Mouse (Mus musculus) kidney, adult 8-10 months (tissue): ENCODE results near the gene C1qa.
A peak's percentile ranks its signal among the peaks of the same experiment; 100 is the strongest.

Experiments
- DNase-seq, 2 experiments: peaks; one replicate each; pipeline ENCODE4 v3.0.0; 2022

The C1qa gene

DNA sequence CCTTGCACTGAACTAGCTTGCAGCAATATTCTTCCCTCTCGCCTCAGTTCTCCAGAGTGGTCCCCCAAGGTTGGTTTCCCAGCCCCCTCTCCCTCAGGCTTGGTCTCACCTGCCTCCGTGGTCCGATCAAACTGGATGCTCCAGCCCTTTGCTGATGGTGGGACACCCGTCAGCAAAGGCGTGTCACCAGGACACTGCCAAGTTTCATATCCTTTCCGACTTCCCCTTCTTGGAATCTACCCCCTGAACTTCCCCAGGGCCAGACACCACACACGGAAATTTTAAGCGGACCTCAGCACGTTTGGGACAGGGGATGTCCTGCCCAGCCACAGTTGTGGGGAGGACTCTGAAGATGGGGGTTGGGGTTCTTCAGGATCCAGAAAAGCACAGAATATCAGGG lies at the start of gene C1qa:
Gene C1qa (minus strand): TSS at position 167 of the 400 bp plus-strand sequence.
- no peak for DNase-seq

DNA sequence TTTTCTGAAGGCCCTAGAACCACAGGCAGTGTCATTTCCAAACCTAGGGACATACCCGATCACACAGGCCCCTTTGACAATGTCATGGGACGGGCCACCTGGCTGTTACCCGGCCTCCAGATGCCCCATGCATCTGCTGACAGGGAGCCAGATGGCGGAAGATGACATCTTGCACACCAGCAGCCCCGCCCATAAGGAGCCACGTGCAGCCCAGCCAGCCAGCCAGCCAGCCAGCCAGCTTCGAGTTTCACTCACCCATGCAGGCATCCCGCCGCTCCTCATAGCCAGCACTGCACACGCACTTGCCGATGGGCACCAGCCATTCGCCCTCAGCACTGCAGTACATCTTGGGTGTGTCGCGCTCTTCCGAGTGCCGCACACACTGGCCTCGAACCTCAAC lies 46.8 kb upstream of the C1qa start:
- DNase-seq, result no peak

DNA sequence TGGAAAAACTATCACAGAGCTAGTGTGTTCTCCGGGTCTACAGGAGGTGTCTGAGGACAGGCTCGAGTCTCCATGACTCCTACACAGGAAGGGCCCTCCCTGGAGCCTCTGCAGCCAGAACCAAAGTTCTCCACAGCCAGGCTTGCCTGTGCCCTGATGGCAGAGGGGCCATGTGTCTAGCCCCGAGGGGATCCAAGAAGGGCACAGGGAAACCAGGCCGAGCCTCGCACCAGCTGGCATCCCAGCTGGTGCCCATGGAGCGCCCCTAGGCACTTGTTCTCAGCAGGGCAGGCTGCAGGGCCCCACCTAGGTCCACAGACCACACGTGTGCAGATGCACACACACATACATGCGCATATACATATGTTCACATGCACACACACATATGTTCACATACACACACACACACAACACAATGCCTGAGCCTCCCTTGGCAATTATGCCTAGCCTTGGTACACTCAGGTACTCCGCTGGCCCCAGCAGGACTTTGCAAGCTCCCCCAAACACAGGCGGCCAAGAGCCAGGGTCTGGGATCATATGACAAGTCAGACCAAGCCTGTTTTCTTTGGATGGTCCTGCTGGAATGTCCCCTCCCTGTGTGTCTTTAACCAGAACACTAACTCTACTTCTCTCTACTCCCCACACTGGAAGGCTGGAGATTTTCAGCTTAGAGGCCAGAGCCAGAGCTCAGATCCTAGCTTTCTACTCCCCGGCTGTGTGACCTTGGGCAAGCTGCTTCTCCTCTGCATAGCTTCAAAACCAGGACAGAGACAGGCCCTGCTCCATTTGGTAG lies 46.2 kb upstream of the C1qa start:
- no peak for DNase-seq

DNA sequence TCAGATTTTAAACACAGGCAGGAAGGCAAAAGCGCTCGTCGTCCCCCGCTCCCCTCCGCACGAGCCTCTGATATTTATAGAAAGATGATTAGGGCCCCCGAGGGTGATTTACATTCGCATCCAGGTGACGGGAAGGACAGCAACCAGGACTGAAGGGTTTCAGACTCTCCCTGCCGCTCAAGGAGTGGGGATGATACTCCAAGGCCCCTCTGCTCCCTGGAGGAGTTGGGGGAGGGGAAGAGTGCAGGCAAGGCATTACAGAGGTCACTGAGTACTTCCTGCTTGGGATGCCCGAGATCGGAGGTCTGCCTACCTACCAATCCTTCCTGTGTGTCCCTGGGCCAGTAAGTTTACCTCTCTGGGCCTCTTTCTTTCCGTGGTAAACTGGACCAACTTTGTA lies 44.6 kb upstream of the C1qa start:
- no peak for DNase-seq

DNA sequence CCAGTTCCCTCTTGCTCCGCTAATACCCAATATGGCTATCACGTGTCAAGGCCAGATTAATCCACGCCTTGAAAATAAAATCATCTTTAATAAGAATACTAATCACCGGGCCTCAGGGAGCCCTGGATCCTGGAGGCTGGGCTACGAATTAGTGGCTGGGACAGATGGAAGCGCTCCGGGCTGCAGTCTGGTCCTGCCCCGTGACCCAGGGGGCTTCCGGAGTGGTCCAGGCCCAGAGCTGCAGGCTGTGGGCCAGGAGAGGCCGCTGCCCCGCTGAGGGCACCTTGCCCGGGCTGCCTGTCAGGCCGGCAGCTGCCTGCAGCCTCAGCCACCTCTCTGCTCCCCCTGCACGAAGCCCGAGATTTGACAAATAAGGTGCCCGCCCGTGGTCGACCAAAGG lies 44.2 kb upstream of the C1qa start:
- no peak for DNase-seq

DNA sequence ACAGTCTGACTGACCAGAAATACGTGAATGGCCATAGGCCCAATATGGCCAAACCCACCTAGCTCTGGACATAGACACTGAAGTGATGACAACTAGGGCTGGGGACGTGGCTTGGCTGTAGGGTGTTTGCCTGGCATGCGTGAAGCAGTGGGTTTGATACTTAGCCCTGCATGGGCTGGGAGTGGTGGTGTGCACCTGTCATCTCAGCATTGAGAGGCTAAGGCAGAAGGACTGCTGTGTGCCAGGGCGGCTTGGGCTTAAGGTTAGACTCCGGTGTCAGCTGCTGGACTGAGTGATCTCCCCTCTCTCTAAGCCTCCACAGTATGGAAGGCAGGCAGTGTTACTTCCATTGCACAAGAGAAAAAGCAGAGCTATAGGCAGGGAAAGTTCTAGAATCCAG lies 39.3 kb upstream of the C1qa start:
- no peak for DNase-seq

DNA sequence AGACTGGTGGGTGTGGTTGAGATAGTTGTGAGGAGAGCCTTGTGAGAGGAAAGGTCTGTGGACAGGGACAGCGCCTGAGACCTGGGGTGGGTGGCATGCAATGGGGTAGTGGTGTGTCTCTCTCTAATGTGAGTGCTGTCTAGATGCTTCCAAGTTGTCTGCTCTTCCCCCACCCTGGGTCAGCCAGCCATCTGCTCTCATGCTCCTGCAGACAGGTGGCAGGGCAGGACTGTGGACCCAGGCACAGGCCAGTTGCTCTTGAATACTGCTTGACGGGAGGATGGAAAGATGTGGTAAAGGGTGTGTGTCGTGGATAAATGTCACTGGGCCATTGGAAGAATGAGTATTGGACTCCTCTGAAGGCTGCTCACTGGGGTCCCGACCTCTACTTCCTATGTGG lies 38.7 kb upstream of the C1qa start:
- no peak for DNase-seq

DNA sequence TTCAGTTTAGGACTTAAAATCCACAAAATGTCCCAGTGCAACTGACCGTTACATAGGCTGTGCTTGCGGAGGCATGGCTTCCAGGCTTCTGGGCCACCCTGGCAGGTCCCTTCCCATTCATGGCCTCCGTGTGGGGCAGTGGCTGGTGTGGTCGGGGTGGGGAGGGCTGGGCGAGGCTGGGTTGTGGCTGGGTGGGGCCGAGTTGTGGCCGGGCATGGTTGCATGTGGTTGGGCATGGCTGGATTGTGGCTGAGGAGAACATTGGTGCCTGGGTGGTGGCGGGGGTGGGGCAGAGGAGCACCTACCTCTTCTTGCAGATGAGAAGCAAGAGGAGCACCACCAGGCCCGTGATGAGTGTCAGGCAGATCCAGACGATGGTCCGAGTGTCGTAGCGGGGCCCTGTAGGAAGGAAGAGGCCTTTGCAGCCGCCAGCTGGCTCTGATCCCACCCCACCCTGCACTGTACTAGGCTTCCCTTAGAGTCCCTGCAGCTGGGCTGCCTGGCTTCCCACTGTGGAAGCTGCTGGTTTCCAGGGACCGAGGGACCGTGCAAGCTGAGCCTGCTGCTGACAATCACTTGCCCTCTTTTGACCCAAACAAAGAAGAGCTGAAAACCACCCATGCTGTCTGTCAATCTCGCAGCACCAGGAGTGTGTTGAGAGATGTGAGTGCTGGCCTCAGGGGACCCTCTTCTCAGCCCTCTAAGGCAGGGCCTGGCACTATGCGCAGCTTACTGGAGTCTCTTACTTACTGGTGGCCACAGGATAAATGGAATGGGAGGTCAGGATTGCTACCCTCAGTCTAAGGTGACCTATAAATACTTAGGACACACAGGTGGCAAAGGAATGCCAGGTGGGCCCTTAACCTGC lies 36.4 kb upstream of the C1qa start:
- no peak for DNase-seq

DNA sequence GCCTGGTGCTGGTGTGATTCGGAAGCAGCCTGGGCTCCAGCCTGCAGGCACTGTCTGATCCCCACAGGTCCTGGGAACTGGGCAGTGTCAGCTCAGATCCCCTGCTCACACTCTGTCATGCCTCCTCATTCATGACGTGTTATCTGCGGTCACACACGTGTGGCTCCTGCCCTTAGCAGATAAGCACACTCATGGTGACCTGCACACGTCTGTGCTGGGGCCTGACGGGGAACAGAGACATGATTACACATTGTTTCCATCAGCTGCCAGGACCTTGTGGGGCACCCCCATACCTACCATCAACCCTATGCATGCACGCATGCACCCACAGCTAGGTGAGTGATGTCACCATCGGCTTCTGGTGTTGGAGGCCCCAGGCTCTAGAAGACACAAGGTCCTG lies 31.9 kb upstream of the C1qa start:
- DNase-seq, result no peak

DNA sequence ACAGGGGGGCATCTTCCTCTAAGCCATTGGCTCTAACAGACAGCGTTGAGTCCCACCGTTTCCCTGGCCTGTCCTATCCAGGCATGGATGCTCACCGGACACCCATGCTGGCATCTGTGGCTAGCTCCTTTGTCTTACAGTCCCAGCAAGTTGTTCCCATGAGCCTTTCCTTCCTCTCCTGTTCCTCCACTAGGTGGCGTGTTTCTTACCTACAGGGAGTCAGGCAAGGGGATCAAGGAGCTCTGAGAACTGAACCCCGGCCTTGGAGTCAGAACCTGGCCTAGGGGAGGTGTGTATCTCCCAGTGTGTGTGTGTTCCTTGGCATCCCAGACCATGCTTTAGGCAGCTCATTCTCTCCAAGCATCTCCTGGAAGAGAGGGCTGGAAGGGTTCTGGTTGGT lies 30.3 kb upstream of the C1qa start:
- DNase-seq, result peak; percentile 14 to 30

DNA sequence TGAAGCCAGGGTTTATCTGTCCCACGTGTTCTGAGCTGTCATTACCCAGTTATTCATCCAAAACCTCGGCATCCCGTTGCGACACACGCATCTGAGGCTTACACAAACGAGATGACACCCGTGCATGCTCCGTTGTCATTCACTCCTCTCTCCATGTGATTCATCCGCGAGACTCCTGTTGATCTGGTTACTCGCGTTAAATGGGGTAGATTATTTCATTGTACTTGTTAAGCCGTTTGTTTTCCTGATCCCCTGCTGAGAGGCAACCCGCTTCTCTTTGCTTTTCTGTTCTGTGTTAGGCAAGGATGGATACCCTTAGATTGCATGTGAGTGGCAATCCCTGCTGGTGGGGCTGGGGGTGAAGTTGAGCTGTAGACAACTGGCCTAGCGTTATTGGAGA lies 27.2 kb upstream of the C1qa start:
- no peak for DNase-seq

DNA sequence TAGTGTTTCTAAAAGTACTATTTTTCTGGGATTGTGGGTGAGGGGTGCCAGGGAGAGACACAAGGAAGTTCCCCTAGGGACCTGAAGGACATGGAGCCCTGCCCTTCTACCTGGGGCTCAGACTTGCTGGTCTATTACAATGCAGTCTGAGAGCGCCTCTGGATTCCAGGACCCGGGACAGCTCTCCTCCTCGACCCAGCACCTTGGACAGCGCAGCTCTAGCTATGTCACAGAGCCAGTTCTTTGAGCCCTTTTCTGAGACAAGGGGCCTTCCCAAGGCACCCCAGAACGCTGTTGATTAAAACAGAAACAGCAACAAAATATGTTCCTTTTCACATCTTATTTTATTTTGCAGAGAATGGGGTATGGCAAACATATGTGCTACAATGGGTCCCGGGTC lies 25.9 kb upstream of the C1qa start:
- DNase-seq, result peak; percentile 34 to 74

DNA sequence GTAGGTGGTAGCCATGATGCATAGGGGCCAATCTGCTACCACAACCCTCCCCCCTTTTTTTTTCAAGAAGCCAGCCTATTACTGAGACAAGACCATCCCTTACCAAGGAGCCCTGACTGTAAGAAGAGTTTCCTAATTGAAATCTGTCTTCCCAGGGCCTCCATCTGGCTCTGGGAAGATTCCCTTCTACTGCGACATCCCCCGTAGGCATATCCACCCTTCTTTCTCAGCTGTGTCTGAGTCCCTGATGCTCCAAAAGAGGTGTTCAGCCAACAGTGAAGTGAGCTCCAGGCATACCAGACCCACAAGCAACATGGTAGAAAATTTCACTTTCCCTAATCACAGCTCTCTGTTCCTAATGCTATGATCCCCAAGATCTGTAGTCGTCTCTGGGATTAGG lies 20.9 kb upstream of the C1qa start:
- no peak for DNase-seq

DNA sequence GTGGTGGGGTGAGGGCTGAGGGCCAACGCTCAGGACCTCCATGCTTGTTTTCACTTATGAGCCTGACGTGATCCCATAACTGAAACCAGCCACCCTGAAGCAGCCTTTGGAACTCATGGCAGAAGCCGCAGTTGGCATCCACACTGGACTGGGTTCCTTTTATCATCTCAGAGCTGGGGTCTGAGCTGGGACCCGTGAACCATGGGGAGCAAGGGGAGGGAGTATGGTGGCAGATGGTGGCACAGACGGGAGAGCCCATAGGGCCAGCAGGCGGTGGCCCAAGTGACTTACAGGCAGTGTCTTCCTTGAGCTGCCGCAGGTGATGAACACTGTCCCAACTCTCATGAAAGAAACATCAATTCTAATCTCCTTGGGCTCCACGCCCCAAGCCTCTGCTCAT lies 20.2 kb upstream of the C1qa start:
- DNase-seq, result no peak

DNA sequence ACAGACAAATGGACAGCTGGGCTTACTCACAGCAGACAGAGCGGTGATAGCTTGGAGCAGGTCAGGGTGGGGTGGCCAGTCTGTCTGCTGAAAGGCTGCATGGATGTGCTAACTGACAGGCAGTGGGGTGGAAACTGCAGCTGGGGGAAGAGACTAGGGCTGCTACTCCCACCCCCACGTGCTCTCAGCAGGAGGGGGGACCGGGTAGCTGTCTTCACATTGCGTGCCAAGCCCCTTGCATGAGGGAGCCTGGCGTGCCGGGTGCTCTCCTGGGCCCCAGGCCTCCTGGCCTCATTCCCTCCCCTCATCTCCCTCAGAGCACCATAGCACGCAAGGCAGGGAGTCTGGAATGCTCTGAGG lies 18.5 kb upstream of the C1qa start:
- no peak for DNase-seq

DNA sequence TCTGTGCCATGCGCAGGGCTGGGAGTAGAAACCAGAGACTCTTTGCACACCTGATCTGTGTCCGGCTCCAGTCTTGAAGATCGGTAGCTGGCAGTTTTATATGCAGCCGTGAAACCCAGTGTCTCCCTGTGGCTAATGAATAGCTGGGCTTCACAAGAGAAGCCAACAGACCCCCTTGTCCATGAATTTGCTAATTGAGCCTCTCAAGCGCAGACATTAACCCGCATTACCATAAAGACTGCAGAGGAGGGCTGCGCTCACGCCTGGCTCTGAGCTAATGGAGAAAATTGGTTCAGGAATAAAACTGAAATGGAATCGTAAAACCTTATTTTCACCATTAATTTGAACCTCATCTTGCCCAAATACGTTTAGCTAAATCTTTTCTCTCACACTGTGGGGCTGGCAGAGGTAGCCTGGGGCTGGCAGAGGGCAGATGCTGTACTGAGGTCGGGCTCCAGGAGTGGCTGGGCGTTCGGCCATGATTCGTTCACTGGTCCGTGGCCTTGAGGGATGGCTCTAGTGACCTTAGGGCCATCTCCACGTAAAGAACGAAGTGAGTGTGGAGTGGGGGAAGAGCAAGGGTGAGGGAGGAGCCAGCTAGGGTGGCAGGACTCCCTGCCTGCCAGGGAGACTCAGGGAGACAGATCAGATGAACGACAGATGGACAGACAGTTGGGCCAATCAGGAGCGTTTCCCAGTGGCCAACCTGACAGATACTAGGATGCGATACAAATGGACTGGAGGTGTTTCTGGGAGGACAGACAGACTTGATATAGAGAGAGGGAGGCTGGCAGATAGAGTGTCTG lies 18.0 kb upstream of the C1qa start:
- no peak for DNase-seq

DNA sequence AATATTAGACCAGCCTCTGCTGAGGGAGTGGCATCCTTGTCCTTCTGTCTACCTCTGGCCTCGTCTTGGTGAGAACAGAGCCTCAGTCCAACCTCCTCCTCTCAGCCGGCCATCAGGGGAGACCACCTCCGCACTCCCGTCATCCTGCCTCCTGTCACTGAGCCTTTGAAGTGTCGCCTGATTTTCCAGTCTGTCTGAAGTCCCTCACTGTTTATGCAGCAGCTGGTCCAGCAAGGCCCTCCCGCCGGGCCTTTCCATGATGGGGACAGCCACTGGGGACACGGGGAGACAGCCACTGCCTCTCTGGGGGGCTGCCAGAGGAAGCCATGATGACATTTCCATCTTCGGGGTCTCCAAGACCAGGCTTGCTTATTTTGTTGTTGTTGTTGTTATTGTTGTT lies 14.2 kb upstream of the C1qa start:
- DNase-seq, result no peak

DNA sequence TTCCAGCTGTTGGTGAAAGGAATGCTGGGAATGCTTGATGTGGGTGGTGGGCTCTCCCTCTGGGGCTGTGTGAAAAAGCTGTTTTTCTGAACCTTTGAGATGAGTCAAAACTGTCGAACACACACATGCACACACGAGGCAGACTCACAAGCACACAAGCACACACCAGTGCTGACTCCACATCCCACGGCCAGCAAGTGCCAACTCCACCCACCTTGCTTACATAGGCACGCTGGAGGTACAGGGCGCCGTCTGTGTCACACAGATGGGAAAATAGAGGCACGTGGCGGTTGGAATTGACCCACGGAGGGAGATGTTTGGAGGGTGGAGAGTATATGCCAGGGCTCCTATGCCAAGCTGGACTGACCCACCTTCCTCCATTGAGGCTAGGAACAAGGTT lies 13.2 kb upstream of the C1qa start:
- no peak for DNase-seq

DNA sequence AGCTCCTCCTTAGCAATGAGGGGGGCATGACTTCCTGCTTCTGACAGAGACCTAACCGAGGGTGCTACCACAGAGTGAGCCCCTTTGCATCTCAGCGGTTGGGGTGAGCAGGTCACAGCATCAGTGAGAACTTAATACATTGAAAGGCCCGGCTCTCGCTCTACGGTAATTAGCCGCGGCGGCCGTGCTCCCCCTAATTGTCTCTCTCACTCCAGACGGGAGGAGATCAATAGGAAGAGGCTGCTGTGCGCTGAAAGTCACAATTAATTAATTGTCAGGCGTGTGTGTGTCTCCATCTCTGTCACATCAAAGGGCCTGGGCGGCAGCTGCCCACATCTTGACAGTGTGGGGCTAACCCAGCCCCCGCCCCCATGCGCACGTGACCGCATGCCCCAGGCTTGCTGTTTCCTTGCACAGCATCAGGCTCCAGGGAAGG lies 12.6 kb upstream of the C1qa start:
- no peak for DNase-seq

DNA sequence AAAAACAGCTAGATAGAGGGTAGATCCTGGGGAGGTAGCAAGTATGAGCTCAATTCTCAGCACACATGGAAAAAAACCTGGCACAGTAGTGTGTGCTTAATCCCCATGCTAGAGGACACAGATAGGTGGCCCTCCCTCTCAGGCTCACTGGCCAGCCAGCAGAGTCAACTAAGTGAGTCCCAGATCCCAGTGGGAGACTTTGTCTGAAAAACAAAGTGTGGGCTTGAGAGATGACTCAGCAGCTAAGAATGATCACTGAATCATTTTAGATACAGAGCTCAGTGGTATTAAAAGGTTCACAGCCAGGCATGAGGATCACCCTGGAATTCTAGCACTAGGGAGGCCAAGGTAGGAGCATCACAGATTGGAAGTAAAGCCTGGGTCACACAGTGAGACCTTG lies 9.2 kb upstream of the C1qa start:
- no peak for DNase-seq

DNA sequence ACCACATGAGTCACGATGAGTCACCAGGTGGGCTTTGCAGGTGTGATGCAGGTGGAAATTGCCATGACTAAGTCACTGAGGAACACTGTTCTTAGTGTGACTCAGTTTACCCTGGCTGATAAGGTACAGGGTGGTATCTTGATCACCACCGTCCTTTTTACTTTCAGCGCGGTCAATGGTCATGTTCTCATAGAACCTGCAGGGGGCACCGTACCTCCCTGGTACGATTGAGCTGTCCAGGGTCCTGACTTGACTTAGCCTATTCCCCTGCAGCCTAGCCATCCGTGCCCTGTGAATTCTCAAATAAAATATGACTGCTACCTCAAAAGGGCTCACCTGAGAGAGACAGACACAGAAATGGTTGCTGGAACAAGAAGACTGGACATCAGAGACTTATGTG lies 8.4 kb upstream of the C1qa start:
- peak; percentile 15 to 42 for DNase-seq

DNA sequence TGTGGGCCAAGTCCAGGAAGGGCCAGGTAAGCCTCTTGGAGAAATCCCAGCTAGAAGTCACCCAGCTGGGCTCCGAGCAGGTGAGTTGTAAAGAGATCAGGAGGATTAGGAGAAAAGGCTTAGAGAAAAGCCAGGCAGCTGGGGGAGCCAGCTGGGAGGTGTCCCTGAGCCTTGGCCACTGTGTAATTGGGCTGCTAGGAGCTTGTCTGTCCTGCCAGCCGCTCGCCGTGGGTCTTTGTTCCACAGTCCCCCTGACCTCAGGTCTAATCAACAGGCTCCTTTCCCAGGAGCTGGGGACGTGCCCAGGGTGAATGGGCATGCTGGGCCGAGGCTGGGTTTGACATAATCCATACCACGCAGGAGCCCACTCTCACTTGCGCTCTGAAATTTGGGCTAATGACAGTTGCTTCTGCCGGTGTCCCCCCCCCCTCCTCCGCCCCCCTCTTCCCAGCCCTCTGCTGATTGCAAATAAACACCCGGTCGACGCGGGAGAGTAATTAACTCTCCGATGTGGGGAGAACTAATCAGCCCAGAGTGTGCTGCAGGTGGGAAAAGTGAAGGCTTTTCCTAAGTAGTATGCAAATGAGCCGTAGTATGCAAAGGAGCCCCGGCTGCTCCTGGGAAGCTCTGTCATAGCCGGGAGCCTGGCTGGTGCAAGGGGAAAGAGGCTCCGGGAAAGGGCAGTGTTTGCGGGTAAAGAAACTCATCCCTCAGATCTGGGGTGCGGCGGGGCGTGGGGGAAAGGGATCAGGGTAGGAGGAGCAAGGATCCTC lies 6.3 kb upstream of the C1qa start:
- DNase-seq, result no peak

DNA sequence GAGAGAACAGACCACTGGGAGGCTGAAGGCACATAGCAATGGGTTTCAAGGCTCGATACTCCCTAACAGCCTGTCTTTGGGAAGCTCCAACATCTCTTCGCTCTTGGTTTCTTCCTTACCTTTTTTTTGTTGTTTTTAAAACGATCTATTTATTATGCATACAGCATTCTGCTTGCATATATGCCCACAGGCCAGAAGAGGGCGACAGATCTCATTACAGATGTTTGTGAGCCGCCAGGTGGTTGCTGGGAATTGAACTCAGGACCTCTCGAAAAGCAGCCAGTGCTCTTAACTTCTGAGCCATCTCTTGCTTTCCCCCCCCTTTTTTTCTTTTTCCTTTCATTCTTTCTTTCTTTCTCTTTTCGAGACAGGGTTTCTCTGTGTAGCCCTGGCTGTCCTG lies 551 bp upstream of the C1qa start:
- DNase-seq, result no peak
